Mouse (Mus musculus) lung, adult 2 months (tissue): ENCODE results near the gene Il11ra1. TPM values are rescaled to one million over a fixed set of nuclear protein-coding genes. Genes with fewer than 3 reads are reported as not detected.

Experiments used
- DNase-seq: peaks from one replicate; pipeline ENCODE4 v3.0.0; 2022
- H3K4me1 ChIP-seq: fragments of 200-500 bp; 2 replicates; pipeline ENCODE4 v1.6.1; 2011; ENCODE audit warnings: low read length; ENCODE audit not compliant: control insufficient read depth, insufficient read depth
- H3K4me3 ChIP-seq: fragments of 200-500 bp; replicated peaks from 2 replicates; pipeline ENCODE3; 2011; ENCODE audit warnings: low read depth, mild to moderate bottlenecking, control low read depth, low read length; ENCODE audit errors: extremely low read depth
- CTCF ChIP-seq: fragments of 200-500 bp; IDR thresholded peaks from 2 replicates; pipeline ENCODE4 v1.5.1; 2011; ENCODE audit warnings: mild to moderate bottlenecking, low read length, control low read depth; ENCODE audit not compliant: insufficient read depth
- POLR2A ChIP-seq: fragments of 200-500 bp; IDR thresholded peaks from 2 replicates; pipeline ENCODE4 v1.6.1; 2011; ENCODE audit warnings: low read depth, mild to moderate bottlenecking, control low read depth, low read length, borderline replicate concordance; ENCODE audit errors: extremely low read depth
- WGBS: fragments of 180-500 bp; shearing (Covaris S2); methylation state at CpG from one replicate; pipeline ENCODE4 v1.1.7; 2018; 5-methylcytosine and 5-hydroxymethylcytosine counted together
- polyA plus RNA-seq: library from polyadenylated mRNA; depleted of rRNA; stranded (reverse); fragments of >200 nt; gene quantifications from 2 replicates; pipeline ENCODE4 v1.2.3, GENCODE M21; 2012

The Il11ra1 gene
- polyA plus RNA-seq, 1 experiment: 109 TPM

DNA sequence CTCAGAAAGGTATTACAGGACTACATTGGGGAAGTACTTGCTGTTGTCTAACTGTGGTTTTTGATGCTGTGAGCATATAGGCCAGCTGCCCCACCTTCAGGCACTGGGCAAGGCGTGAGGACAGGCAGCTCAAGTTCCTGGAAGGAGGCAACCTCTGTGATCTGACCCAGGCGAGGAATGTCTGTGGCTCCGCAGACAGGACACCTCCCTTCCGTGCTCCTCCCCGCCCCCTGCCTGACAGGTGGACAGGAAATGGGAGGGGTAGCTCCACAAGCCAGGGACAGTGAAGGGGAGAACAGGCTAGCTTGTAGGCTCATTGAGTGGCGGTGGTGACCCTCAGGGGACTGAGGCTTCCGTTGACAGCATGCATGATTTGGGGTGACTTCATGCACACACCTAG, 35.3 kb upstream of the Il11ra1 start:
- WGBS: 30% methylated on average over 7 of the region's 7 CpGs
- TF ChIP-seq CTCF (no peak), POLR2A (no peak)
- no peak for DNase-seq
- Histone ChIP-seq H3K4me1 (no peaks in the 10 kb centered on the region), H3K4me3 (no peak overlapping the region)

DNA sequence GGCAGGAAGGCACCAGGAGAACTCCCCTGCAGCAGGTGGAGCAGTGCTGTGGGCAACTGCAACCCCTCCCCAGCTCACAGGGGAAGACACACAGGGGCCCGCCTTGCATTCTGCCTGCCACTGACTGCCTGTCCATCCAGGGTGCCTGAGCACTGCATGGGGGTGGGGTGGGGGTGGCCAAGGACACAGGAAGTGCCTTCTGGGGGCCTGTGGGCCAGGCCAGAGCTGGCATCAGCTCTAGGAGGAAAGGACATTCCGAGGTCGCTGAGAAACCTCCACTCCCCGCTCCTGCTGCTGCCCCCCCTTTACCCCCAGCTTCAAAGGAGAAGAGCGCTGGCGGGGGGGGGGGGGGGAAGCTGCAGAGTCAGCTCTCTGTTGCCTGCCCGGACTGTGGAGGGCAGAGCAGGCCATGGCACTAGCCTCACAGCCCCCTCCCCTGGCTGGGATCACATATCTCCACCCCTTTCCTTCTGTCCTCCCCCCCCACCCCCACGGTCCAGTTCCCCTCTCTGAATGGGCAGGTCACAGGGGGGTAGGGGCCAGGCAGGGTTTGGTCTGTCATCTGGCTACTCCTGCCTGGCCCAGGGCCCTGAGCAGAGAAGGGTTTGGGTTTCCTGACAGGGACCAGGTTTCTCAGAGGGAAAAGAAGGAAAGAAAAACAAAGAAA, 34.6 kb upstream of the Il11ra1 start:
- TF ChIP-seq CTCF: no peak
- TF ChIP-seq POLR2A: no peak
- Histone ChIP-seq H3K4me1 (no peaks in the 10 kb centered on the region), H3K4me3 (no peak overlapping the region)
- WGBS: 11% methylated on average over 6 of the region's 8 CpGs
- DNase-seq: no peak

DNA sequence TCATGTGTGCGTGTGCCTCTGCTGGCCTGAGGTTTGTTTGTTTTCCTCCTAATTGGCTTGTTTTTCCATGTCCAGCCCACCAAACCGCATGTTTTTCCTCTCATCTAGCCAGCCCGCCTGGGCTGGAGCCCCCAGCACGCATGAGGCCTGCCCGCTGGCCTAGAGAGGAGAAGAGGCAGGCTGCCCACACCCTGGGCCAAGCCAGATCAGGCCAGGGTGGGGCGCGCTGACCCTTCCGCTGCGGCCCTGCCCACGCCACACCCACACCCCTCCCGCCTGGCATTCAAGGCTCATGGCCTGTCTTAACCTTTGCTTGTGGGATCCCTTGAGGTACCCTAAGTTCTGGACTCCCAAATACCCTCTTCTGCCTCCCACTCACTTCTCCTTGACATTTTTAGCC, 33.1 kb upstream of the Il11ra1 start:
- Histone ChIP-seq H3K4me3 (no peak overlapping the region), H3K4me1 (no peaks in the 10 kb centered on the region)
- no peak for DNase-seq
- TF ChIP-seq POLR2A (no peak), CTCF (no peak)
- 72% methylated on average over 11 of the region's 11 CpGs for WGBS

DNA sequence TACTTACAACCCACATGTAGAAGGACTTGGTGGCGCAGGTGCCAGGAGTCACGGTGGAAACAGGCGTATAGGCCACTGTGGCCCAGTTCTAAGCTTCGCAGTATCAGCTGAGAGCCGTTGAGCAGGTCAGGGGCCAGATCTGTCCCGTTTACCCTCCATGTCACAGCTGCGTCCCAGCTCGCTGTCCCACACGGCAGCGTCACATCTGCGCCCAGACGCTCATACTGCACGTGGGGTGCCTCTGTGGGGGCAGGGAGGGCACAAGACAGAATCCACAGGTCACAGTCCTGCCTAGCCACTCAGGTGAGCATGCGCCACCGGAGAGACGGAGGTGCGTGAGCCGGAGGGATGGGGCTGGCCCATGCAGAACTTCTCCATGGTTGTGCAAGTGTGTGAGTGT, 29.0 kb upstream of the Il11ra1 start:
- Histone ChIP-seq H3K4me3 (no peak overlapping the region), H3K4me1 (no peaks in the 10 kb centered on the region)
- TF ChIP-seq CTCF (no peak), POLR2A (no peak)
- DNase-seq: no peak
- WGBS: 85% methylated on average over 18 of the region's 18 CpGs

DNA sequence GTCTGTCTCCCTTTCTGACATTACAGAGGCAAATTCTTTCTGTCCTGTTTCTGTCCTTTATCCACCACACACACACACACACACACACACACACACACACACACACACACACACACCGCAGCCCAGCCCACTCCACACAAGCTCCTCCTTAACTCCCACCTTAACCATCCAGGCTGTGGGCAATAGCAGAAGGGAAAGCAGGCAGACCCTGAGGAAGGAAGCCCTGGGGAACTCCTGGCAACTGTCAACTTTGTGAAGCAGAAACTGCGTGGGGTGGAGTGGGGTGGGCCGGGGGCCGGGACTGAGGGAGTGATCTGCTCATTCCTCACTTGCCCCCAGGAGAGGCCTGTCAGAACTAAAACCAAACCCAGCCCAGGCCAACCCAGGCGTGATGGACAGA, 28.3 kb upstream of the Il11ra1 start:
- TF ChIP-seq CTCF (no peak), POLR2A (no peak)
- Histone ChIP-seq H3K4me3 (no peak overlapping the region), H3K4me1 (no peaks in the 10 kb centered on the region)
- DNase-seq: no peak
- 54% methylated on average over 5 of the region's 5 CpGs for WGBS

GRCm38 (mm10) chr4:41671963-41672480, 27.8 kb upstream of the Il11ra1 start:
- WGBS: 30% methylated on average over 8 of the region's 8 CpGs
- TF ChIP-seq POLR2A (no peak), CTCF (no peak)
- no peak overlapping the region for H3K4me3 ChIP-seq
- DNase-seq: no peak
- no peaks in the 10 kb centered on the region for H3K4me1 ChIP-seq

DNA sequence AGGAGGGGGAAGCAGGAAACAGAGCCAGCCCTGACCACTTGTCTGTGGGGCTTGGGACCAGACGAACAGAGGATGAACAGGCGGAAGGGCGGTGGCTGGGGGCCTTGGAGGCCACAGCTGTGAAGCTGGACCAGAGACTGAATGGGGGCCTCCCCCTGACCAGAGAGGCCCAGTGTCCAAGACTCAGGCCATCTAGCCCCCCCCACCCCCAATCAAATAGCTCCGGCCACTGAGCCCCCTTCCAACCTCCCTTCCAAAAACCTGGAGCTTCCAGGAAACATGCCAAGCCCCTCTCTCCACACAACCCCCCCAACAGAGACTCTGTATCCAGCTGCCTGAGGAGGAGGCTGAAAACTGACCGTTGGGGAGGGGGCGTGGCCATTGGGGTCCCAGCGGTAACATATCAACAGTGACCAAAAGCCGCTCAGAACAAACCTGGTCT, 27.2 kb upstream of the Il11ra1 start:
- no peak for DNase-seq
- no peak for TF ChIP-seq POLR2A
- no peak for TF ChIP-seq CTCF
- 45% methylated on average over 8 of the region's 8 CpGs for WGBS

GRCm38 (mm10) chr4:41673186-41673585, 26.6 kb upstream of the Il11ra1 start:
- 77% methylated on average over 19 of the region's 19 CpGs for WGBS
- Histone ChIP-seq H3K4me1 (no peaks in the 10 kb centered on the region), H3K4me3 (no peak overlapping the region)
- TF ChIP-seq POLR2A: no peak
- no peak for TF ChIP-seq CTCF
- no peak for DNase-seq

More for the DNA sequence above, 27.2 kb upstream of the Il11ra1 start:
- Histone ChIP-seq H3K4me1 (no peaks in the 10 kb centered on the region), H3K4me3 (no peak overlapping the region)

GRCm38 (mm10) chr4:41676248-41677005, 23.4 kb upstream of the Il11ra1 start:
- H3K4me1 ChIP-seq: no peaks in the 10 kb centered on the region
- WGBS: 55% methylated on average over 17 of the region's 17 CpGs

More at GRCm38 (mm10) chr4:41676248-41677005, 23.4 kb upstream of the Il11ra1 start:
- DNase-seq: no peak
- TF ChIP-seq CTCF (no peak), POLR2A (no peak)
- no peak overlapping the region for H3K4me3 ChIP-seq
